Mouse (Mus musculus): ENCODE measurements around the gene Ell.
A peak's percentile ranks its signal among the peaks of the same experiment; 100 is the strongest.

Gene Ell

GRCm38 (mm10) chr8:70539077-70539813 lies at the start of gene Ell:
Gene Ell, plus strand, starts transcription at chr8:70539457.
- peak; percentile 99 for DNase-seq (ENCODE audit: low spot score)

GRCm38 (mm10) chr8:70489576-70489975 lies 49.7 kb upstream of the Ell start:
- no peak for DNase-seq (ENCODE audit: low spot score)

- DNase-seq (ENCODE audit: low spot score), result no peak
Observed at GRCm38 (mm10) chr8:70490061-70490879, 49.0 kb upstream of the Ell start.

- DNase-seq (ENCODE audit: low spot score), result no peak
Observed at GRCm38 (mm10) chr8:70490880-70491495, 48.3 kb upstream of the Ell start.

- no peak for DNase-seq (ENCODE audit: low spot score)
Observed at GRCm38 (mm10) chr8:70492664-70493640, 46.3 kb upstream of the Ell start, which contains the start of gene Crlf1. Gene Crlf1, plus strand, starts transcription at chr8:70493158.

GRCm38 (mm10) chr8:70493692-70494415 lies 45.4 kb upstream of the Ell start:
- DNase-seq (ENCODE audit: low spot score), result no peak

GRCm38 (mm10) chr8:70494416-70494945 lies 44.8 kb upstream of the Ell start:
- DNase-seq (ENCODE audit: low spot score), result no peak

- DNase-seq (ENCODE audit: low spot score), result no peak
Observed at GRCm38 (mm10) chr8:70495001-70495770, 44.1 kb upstream of the Ell start.

- no peak for DNase-seq (ENCODE audit: low spot score)
Observed at GRCm38 (mm10) chr8:70495771-70496062, 43.5 kb upstream of the Ell start.

GRCm38 (mm10) chr8:70500386-70501301 lies 38.6 kb upstream of the Ell start:
- DNase-seq (ENCODE audit: low spot score), result peak; percentile 64

GRCm38 (mm10) chr8:70501820-70502529 lies 37.3 kb upstream of the Ell start:
- no peak for DNase-seq (ENCODE audit: low spot score)

GRCm38 (mm10) chr8:70502540-70502939 lies 36.7 kb upstream of the Ell start:
- no peak for DNase-seq (ENCODE audit: low spot score)

- no peak for DNase-seq (ENCODE audit: low spot score)
Observed at GRCm38 (mm10) chr8:70503062-70503750, 36.1 kb upstream of the Ell start.

GRCm38 (mm10) chr8:70504291-70504716 lies 35.0 kb upstream of the Ell start:
- no peak for DNase-seq (ENCODE audit: low spot score)

GRCm38 (mm10) chr8:70504851-70505250 lies 34.4 kb upstream of the Ell start:
- no peak for DNase-seq (ENCODE audit: low spot score)

GRCm38 (mm10) chr8:70505698-70506327 lies 33.4 kb upstream of the Ell start:
- no peak for DNase-seq (ENCODE audit: low spot score)

Data from yolk sac, embryonic 10.5 days (tissue).